Mouse (Mus musculus) G1E-ER4 (cell line): ENCODE data around the gene Amigo3. TPM values are rescaled to one million over a fixed set of nuclear protein-coding genes. Genes with fewer than 3 reads are reported as not detected.

Experiments used
- GATA1 ChIP-seq: IDR thresholded peaks from one replicate; pipeline ENCODE4 v1.8.0; 2012; ENCODE audit warnings: low read length, inconsistent platforms
- polyA plus RNA-seq: library from polyadenylated mRNA; stranded (reverse); fragments of >175 nt; gene quantifications from 2 replicates; pipeline ENCODE4 v1.2.3, GENCODE M21; 2012

Gene Amigo3
- 0.24 and 0.32 TPM in 2 replicates for polyA plus RNA-seq

DNA sequence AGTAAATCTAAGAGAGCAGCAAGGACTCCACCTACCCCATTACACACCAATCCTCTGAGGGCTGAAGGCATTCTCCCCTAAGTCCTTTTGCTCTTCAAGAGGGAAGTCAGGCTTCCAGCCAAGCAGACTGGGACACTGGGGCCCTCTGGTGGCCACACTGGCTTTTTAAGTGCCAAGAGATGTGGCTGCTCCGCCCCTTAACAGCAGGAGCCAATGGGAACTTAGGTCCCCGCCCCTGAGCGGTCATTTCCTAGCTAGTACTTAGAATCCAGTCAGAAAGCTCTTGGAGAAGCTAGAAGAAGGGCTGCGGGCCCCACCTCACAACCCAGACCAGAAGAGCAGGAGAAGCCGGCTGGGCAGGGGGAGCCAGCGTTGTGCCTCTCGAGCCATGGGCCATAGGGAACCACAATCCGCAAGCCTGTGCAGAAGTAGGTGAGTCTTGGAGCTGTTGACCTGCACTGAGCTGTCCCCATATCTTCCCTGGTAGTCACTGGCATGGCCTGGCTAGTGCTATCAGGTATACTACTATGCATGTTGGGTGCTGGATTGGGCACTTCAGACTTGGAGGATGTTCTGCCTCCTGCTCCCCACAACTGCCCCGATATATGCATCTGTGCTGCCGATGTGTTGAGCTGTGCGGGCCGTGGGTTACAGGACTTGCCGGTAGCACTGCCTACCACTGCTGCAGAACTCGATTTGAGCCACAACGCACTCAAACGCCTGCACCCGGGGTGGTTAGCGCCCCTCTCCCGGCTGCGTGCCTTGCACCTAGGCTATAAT, at the start of gene Amigo3:
Gene Amigo3 (plus strand): TSS at position 275 of the 780 bp plus-strand sequence.
- no peak for TF ChIP-seq GATA1

DNA sequence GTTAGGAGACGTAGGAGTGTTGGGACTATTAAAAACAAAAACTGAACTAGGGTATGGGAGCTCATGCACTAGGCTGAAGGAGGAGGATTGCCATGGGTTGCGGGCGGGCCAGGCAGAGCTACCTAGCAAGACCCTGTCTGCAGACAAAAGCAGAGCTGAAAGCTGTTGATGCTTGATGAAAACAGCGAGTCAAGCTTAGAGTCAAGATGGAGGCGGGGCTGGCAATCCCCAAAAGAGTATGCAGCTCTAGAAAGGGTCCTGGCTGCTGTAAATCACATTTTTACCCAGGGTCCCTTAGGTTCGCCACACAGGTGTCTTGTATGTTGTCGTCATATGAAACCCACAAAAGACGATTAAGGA, 49.4 kb upstream of the Amigo3 start:
- TF ChIP-seq GATA1: no peak

DNA sequence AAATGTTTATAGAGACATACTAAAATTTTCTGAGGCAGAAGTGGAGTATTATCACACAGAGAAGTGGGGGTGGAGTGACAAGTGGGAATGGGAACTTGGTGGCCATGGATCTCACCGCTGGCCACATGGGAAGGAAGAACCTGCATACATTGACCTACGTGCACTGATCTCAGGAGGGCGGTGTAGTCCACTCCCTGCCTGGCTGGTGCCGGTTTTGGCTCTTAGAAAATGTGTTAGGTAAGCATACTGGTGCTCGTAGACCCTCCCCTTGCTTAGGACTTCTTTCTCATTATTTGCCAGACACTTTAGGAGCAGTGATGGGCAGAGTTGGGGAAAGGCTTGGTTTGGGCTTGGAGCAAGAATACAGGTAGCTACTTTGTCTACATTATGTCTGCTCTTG, 44.9 kb upstream of the Amigo3 start:
- no peak for TF ChIP-seq GATA1

DNA sequence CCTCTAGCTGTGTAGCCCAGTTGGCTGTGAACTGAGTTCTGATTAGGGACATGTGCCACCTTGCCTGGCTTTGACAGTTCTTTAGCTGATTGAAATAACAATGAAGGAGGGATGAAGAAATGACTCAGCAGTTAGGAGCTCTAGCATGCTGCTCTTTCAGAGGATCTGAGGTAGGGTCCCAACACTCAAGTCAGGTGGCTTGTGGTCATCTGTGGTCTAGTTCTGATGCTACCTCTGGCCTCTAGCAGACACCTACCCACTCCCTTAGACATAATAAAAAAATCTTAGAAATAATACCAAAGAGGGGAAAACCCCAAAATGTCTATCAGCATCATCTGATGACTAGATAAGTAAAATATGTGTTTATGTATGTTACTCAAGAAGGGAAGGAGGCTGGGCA, 42.6 kb upstream of the Amigo3 start:
- no peak for TF ChIP-seq GATA1

DNA sequence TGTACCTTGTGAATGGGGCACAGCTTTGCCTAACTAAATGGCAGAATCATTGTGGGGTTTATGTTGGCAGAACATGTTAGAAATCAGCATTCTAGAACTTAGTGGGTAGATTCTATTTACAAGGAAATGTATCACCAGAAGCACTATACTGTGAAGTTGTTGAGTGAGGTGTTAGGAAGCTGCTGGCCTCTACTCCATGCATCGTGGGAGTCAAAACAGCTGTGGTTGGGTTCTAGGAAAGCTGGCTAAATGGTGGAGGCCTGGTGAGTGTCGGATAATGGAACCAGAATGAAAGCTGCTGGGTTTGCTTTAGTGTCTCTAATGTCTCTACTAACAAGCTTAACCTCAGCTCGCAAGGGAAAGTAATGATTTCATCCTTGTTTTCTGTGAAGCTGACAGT, 35.8 kb upstream of the Amigo3 start:
- no peak for TF ChIP-seq GATA1

DNA sequence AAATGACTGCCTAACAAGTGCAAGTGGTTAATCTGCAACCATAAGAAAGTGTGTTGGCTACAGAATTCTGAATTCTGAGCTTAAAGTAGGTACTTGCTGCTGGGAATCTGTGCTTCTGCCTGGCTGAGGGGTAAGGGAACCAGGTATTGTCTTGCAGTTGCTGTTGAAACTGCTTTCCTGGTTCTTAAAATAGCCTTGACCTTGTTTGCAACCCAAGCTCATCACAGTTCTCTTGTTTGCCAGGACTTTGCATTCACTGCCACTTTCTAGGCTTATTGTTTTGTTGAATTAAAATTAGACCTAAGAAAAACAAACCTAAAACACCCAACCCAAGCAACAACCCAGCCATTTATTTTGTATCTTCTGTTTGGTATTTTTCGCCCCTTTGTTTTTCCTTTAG, 32.2 kb upstream of the Amigo3 start:
- TF ChIP-seq GATA1: no peak

DNA sequence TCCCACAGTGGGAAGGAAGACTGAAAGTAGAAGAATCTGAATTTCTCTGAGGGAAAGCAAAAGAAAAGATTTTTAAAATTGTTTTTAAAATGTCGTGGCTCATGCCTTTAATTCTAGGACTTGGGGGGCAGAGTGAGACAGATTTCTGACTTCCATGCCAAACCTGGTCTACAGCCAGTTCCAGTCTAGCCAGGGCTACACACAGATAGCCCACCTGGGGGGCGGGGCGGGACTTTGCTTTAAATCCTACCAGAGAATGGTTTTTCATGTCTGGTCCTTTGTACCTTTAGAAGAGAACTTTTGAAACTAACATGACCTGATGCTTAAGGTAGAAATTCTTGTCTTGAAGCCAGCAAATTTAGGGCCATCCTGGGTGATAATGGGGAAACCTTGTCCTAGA, 29.7 kb upstream of the Amigo3 start:
- TF ChIP-seq GATA1: no peak

DNA sequence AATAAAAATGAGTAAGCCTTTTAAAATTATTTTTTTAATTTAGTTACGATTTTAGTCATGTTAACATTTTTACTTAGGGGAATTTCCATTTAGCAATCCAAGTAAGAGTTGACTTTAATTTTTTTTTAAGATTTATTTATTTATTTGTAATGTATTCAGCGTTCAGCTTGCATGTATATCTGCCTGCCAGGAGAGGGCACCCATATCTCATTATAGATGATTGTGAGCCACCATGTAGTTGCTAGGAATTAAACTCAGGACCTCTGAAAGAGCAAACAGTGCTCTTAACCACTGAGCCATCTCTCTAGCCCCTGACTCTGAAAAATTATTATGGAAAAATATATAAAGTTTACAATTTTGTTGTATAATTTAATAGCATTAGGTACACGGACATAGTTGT, 26.4 kb upstream of the Amigo3 start:
- TF ChIP-seq GATA1: no peak

DNA sequence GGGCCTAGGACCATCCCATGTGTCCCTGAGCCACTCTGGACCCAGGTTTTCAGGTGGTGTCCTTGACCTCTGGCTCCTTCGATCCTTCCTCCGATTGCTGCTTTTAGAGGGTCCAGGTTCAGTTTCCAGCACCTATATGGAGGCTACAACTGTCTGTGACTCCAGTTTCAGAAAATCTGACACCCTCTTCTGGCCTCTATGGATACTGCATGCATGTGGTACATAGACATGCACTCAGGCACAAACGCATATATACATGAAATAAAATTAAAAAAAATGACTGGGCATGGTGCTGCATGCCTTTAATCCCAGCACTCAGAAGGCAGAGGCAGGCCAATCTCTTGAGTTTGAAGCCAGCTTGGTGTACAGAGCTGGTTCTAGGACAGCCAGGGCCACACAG, 25.1 kb upstream of the Amigo3 start:
- no peak for TF ChIP-seq GATA1

DNA sequence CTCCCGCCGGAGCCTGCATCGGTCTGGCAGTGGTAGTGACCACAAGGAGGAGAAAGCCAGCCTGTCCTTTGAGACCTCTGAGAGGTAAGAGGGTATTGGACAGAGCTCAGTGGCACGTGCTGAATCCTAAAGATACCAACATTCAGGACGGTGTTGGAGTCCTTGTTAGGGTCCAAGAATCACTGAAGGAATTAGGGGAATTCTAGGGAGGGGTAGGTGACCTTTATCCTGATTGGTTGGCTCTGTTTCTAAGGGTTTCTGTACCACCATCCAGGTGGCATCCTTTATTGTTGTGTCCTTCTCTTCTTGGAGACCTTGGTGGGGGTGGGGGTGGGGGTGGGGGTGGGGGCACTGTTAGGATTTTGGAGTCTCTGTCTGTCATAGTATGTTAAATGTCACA, 20.8 kb upstream of the Amigo3 start:
- TF ChIP-seq GATA1: no peak

DNA sequence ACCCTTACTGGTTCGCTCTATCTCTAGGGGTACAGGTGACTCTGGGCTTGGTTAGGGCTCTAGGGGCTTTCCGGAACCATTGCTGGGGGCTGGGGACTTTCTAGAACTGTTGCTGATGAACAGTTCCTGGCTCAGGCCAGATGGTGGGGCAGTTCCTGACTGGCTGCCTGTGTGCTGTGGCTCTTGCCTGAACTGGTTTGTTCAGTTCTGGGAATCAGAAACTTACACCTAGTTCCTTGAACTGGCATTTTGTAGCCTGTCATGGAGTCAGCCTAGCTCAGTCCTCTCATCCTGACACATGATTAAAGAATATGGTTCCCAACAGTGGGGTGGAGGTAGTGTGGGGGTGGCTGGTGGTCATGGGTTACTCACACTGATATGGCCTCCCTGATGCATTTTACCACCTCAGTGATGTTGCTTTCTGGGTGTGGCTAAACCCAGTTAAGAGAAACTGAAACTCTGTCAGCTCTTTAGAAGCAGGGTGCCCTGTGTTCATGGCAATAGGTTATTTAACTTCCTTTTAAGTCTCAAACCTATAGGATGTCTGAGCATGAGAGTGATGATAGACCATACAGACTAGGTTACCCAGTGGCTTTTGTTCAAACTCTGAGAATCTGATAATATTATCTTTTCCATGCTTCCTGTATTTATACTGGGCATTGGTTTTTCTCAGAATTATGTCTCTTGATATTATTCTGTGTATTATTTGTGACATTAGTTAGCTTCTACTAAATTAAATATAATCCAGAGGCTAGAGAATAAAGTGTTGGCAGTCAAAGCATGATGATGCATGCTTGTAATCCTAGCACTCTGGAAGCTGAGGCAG, 17.4 kb upstream of the Amigo3 start:
- no peak for TF ChIP-seq GATA1

DNA sequence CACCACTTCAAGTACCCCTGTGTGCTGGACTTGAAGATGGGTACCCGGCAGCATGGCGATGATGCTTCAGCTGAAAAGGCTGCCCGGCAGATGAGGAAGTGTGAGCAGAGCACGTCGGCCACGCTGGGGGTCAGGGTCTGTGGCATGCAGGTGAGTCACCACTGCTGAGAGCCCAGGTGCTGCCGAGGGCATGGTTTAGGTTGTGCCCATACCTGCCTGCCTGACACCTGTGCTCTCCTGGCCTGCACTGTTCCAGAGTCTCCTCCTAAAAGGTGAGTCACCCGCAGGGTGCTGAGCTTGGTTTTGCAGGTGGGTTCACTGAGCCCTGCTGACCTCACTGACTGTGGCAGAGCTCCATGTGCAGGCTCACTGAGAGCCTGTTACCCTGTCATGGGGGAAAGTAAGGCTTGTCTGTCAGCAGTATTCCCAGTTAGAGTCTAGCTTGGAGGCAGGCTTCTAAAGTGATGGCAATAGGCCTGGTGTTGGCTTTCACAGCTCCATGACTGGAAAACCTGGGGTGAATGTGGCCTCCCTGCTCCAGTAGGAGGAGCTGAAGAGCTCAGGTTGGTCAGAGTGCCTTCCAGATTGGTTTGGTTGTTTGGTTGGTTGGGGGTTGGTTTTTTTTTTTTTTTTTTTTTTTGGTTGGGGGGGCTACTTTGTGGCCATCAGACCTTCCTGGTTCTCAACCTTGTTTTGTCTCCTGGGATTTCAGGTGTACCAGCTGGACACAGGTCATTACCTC, 8.0 kb upstream of the Amigo3 start:
- no peak for TF ChIP-seq GATA1

DNA sequence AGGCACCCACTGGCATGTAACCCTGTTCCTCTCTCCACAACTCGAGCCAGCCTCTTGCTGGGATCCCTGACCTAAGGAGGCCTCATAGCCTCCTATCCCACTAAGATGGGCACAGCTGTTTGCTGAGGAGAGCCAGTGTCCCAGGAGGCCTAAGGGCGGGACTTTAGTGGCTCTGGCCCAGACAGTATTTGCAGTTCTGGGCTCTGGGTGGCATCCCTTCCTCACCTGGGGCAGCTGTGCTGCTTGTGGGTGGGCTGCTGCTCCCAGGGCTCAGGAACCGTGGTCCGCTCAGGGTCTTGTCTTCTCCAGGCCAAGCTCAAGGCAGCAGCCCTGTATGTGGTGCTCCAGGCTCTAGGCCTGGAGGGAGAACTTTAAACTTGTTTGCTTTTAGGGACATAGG, 6.4 kb upstream of the Amigo3 start:
- no peak for TF ChIP-seq GATA1

DNA sequence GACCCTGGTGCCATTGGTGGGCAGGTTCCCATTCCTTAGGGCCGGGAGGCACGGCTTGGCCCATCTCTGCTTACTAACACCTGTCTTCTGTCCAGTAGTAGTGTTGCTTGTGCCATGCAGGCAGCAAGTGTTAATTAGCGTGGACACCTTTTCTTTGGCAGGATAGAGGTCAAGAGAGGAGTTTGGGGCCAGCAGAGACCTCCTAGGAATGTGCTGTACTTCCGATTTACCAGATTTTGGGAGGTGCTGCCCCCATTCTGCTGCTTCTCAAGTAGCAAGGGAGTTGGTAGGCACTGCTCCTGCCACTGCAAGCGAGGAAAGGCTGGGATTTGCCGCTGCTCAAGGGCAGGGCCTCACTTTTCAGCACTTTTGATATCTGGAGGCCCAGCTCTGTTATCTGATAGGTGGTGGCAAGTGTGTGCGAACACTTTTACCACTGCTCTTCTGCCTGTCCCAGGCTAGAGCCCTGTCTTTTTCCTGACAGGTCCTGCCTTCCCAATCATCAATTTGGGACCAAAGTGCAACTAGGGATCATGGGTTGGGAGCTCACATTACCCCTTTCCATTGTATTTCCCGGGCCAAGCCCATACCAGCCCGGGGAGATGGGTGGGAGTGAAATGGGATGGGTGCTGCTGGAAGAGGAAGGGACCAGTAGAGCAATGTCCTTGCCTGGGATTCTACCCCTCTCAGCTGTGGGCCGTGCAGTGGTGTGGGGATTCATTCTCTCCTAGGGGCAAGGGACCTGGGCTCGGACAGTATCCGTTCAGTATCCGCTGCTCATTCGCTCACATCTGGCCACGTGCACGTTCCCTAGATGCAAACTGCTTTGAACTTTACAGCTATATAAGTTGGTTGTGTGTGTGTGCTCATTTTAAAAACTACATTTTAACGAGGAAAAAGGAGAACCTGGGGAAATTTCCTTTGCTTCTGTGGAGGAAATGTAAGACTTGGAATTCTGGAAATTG, 5.1 kb upstream of the Amigo3 start:
- no peak for TF ChIP-seq GATA1

DNA sequence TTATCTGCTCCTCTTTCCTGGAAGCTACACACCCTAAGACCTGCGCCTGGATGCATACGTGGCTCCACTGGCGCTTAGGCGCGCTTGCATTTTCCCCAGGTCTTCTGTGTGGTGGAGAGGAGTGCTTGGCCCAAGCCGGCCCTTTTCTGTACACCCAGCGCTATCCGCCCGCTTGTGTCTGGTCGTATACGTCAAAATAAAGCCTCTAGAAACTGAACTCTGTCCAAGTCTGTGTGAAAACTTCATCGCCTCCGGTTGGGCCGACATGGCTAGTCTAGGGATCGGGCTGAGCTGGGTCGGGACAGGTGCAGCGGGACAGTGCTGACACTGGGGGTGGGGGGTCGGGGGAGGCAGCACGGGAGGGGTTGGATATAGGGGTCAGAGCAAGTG, 4.4 kb upstream of the Amigo3 start:
- TF ChIP-seq GATA1: no peak
